Mouse (Mus musculus) small intestine, adult 2 months (tissue): ENCODE measurements around the gene Shroom2.

Experiments used
- CTCF ChIP-seq: fragments of 200-500 bp; IDR thresholded peaks from 2 replicates; pipeline ENCODE4 v1.5.1; 2012; ENCODE audit warnings: low read depth, mild to moderate bottlenecking, control low read depth, inconsistent platforms, low read length, moderate library complexity, mixed read lengths; ENCODE audit not compliant: insufficient replicate concordance, insufficient read length; ENCODE audit errors: extremely low read depth
- POLR2A ChIP-seq: fragments of 200-500 bp; IDR thresholded peaks from 2 replicates; pipeline ENCODE4 v1.6.1; 2012; ENCODE audit warnings: low read depth, mild to moderate bottlenecking, control low read depth, inconsistent platforms, low read length, moderate library complexity

- TF ChIP-seq POLR2A (no peak), CTCF (no peak)
Observed at GRCm38 (mm10) chrX:152813339-152813738, 44.1 kb upstream of the Shroom2 start.
